Mouse (Mus musculus) inflammation-experienced regulatory T-cells, adult 16 weeks (primary cell): ENCODE results near the gene Lancl3. TPM values are rescaled to one million over a fixed set of nuclear protein-coding genes. Genes with fewer than 3 reads are reported as not detected.

Experiments
- polyA plus RNA-seq: library from polyadenylated mRNA; unstranded; fragments of 100-300 nt; shearing (Covaris generic); gene quantifications from one replicate; pipeline ENCODE4 v1.2.1, GENCODE M21; 2017

Gene Lancl3
- polyA plus RNA-seq: 0.43 TPM

GRCm38 (mm10) chrX:9199761-9200371 is at the start of gene Lancl3:
Gene Lancl3 (plus strand): TSS chrX:9199902.

DNA sequence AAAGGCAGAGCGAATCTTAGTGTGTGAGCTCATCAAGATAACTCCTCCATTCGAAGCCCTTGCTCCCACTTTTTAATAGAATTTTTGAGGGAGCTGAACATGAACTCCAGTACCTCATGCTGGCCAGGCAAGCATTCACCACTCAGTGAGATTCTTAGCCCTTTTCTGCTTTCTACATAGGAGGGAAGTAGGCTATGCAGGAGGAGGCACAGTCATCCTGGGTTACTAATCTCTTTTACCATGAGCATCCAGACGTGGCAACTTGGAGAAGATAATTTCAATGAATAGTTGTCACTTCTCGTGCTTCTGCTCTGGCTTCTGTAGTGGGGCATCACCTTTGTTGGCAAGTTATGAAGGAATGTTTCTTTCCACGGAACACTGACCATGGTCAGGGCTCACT is 57.1 kb downstream of the Lancl3 start, which contains the start of gene Gm14862:
Gene Gm14862 (minus strand): TSS at position 134 of the 400 bp plus-strand sequence.

DNA sequence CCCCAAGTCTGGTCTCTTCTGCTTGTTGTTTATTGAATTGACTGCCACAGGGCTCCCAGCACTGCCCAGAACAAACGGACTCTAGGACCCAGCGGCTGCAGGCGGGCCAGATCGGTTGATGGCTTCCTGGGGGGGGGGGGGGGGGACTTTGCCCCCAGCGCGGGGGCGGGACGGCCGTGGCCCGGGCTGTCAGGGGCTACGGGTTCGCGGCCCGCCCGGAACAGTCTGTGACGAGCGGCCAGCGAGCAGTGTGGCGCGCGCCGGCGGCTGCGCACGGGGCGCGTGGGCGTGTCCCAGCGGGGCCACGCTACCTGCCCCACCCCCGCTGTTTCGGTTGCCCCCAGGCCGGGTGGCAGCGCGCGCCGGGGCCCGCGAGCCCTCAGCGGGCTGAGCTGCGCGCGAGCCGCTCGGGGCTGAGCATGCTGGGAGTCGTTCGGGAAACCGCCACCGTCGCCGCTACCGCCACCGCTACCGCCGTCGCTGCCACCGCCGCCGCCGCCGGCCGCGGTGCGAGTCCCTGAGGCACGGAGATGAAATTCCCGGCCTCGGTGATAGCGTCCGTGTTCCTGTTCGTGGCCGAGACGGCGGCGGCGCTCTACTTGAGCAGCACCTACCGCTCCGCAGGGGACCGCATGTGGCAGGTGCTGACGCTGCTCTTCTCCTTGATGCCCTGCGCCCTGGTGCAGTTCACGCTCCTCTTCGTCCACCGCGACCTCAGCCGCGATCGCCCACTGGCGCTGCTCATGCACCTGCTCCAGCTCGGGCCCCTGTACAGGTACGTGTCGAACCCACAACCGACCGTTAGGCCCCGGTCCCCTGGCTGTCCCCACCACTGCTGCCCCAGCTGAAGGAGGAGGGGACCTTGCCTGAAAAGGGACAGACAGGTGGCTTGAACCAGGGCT is 73.0 kb downstream of the Lancl3 start, which contains the start of gene Xk:
Gene Xk (plus strand): TSS at position 297 of the 902 bp plus-strand sequence.

GRCm38 (mm10) chrX:9283464-9283863 is 83.8 kb downstream of the Lancl3 start, which contains the start of gene H2al1m:
Gene H2al1m (plus strand): TSS chrX:9283764.

Other genes with a start within 250 kb of the Lancl3 start
- not detected for gene Fthl17b, start 236.9 kb upstream of the Lancl3 start, polyA plus RNA-seq
- not detected for gene Fthl17c, start 223.3 kb upstream of the Lancl3 start, polyA plus RNA-seq
- gene Fthl17d, start 213.1 kb upstream of the Lancl3 start, polyA plus RNA-seq: not detected
- not detected for gene Fthl17e, start 166.4 kb upstream of the Lancl3 start, polyA plus RNA-seq
- gene Fthl17f, start 136.9 kb upstream of the Lancl3 start, polyA plus RNA-seq: not detected
- gene 4930402K13Rik, start 95.3 kb upstream of the Lancl3 start, polyA plus RNA-seq: not detected
- gene Gm14862, start 57.0 kb downstream of the Lancl3 start, polyA plus RNA-seq: not detected
- gene Xk, start 72.9 kb downstream of the Lancl3 start, polyA plus RNA-seq: 0.85 TPM
- not detected for gene H2al1m, start 83.9 kb downstream of the Lancl3 start, polyA plus RNA-seq
- gene H2al1k, start 150.7 kb downstream of the Lancl3 start, polyA plus RNA-seq: not detected